Mouse (Mus musculus): ENCODE data around the gene Rfc5. TPM values are rescaled to one million over a fixed set of nuclear protein-coding genes. Genes with fewer than 3 reads are reported as not detected.
"Not testable (repeated sequence)": the region's sequence is repeated elsewhere in the genome, so short reads cannot be mapped to it uniquely, and the experiment has no call there.

Rfc5 gene
- polyA plus RNA-seq, 1 experiment: 13.6 TPM

- Histone ChIP-seq H3K36me3 (ENCODE audit: control insufficient read depth, insufficient read depth) (no peaks in the 10 kb centered on the region), H3K4me2 (ENCODE audit: low read depth) (no peak within 1 kb of the TSS), H3K4me3 (no peak within 1 kb of the TSS), H3ac (ENCODE audit: control insufficient read depth, insufficient read length) (no peak within 1 kb of the TSS), H3K27me3 (ENCODE audit: control insufficient read depth, insufficient read depth, insufficient read length) (peaks cover 68% of the 10 kb centered on the region), H3K79me2 (ENCODE audit: control insufficient read depth, insufficient read depth) (no peaks in the 10 kb centered on the region)
- TF ChIP-seq MAX (IDR thresholded peaks at IDR 0.05; ENCODE audit: low read depth): no peak
- TF ChIP-seq E2F4 (IDR thresholded peaks at IDR 0.05; ENCODE audit: insufficient read depth): no peak
- TF ChIP-seq CEBPB (IDR thresholded peaks at IDR 0.05; ENCODE audit: insufficient read depth, poor library complexity, severe bottlenecking): no peak
- TF ChIP-seq TCF12 (IDR thresholded peaks at IDR 0.05; ENCODE audit: insufficient read depth, poor library complexity, severe bottlenecking): no peak
- no peak for TF ChIP-seq MYOD1 (IDR thresholded peaks at IDR 0.05; ENCODE audit: control insufficient read depth in 1 of 3, insufficient read length in 2 of 3, low read depth in 2 of 3)
- no peak for TF ChIP-seq POLR2A (IDR thresholded peaks at IDR 0.05; ENCODE audit: insufficient read length, low read depth)
- no peak for TF ChIP-seq TCF3 (IDR thresholded peaks at IDR 0.05; ENCODE audit: insufficient read length, low read depth)
- no peak for TF ChIP-seq REST (IDR thresholded peaks at IDR 0.05; ENCODE audit: insufficient read depth, insufficient read length)
- no peak for TF ChIP-seq USF1 (IDR thresholded peaks at IDR 0.05; ENCODE audit: low read depth)
- no peak for TF ChIP-seq SRF (IDR thresholded peaks at IDR 0.05; ENCODE audit: control insufficient read depth, insufficient read length, low read depth)
- TF ChIP-seq POLR2AphosphoS2 (IDR thresholded peaks at IDR 0.05; ENCODE audit: insufficient read length, low read depth): no peak
These were observed 25.0 kb upstream of the Rfc5 start, which contains the start of gene Ksr2 for GRCm38 (mm10) chr5:117413507-117414501. Ksr2 (plus strand) TSS chr5:117414000.

- peaks cover 42% of the 10 kb centered on the region for H3K27me3 ChIP-seq (ENCODE audit: control insufficient read depth, insufficient read depth, insufficient read length)
- H3K4me3 ChIP-seq: no peak overlapping the region
- no peaks in the 10 kb centered on the region for H3K79me2 ChIP-seq (ENCODE audit: control insufficient read depth, insufficient read depth)
- no peaks in the 10 kb centered on the region for H3K36me3 ChIP-seq (ENCODE audit: control insufficient read depth, insufficient read depth)
- no peak overlapping the region for H3ac ChIP-seq (ENCODE audit: control insufficient read depth, insufficient read length)
- no peak overlapping the region for H3K4me2 ChIP-seq (ENCODE audit: low read depth)
- TF ChIP-seq POLR2AphosphoS2 (IDR thresholded peaks at IDR 0.05; ENCODE audit: insufficient read length, low read depth): no peak
- TF ChIP-seq MYOD1 (IDR thresholded peaks at IDR 0.05; ENCODE audit: control insufficient read depth in 1 of 3, insufficient read length in 2 of 3, low read depth in 2 of 3): no peak
- no peak for TF ChIP-seq E2F4 (IDR thresholded peaks at IDR 0.05; ENCODE audit: insufficient read depth)
- no peak for TF ChIP-seq USF1 (IDR thresholded peaks at IDR 0.05; ENCODE audit: low read depth)
- no peak for TF ChIP-seq MAX (IDR thresholded peaks at IDR 0.05; ENCODE audit: low read depth)
- TF ChIP-seq SRF (IDR thresholded peaks at IDR 0.05; ENCODE audit: control insufficient read depth, insufficient read length, low read depth): no peak
- TF ChIP-seq CEBPB (IDR thresholded peaks at IDR 0.05; ENCODE audit: insufficient read depth, poor library complexity, severe bottlenecking): no peak
- TF ChIP-seq MYOG (IDR thresholded peaks at IDR 0.05; ENCODE audit: control insufficient read depth in 1 of 3, insufficient read depth in 1 of 3, insufficient read length in 2 of 3, low read depth in 2 of 3): no peak
- no peak for TF ChIP-seq REST (IDR thresholded peaks at IDR 0.05; ENCODE audit: insufficient read depth, insufficient read length)
- no peak for TF ChIP-seq POLR2A (IDR thresholded peaks at IDR 0.05; ENCODE audit: insufficient read length, low read depth)
- no peak for TF ChIP-seq TCF3 (IDR thresholded peaks at IDR 0.05; ENCODE audit: insufficient read length, low read depth)
- TF ChIP-seq TCF12 (IDR thresholded peaks at IDR 0.05; ENCODE audit: insufficient read depth, poor library complexity, severe bottlenecking): no peak
These were observed 20.5 kb upstream of the Rfc5 start for GRCm38 (mm10) chr5:117409369-117409768.

- H3ac ChIP-seq (ENCODE audit: control insufficient read depth, insufficient read length): no peak overlapping the region
- no peaks in the 10 kb centered on the region for H3K36me3 ChIP-seq (ENCODE audit: control insufficient read depth, insufficient read depth)
- H3K27me3 ChIP-seq (ENCODE audit: control insufficient read depth, insufficient read depth, insufficient read length): peaks cover 30% of the 10 kb centered on the region
- no peaks in the 10 kb centered on the region for H3K79me2 ChIP-seq (ENCODE audit: control insufficient read depth, insufficient read depth)
- no peak overlapping the region for H3K4me2 ChIP-seq (ENCODE audit: low read depth)
- no peak for TF ChIP-seq E2F4 (IDR thresholded peaks at IDR 0.05; ENCODE audit: insufficient read depth)
- no peak for TF ChIP-seq POLR2AphosphoS2 (IDR thresholded peaks at IDR 0.05; ENCODE audit: insufficient read length, low read depth)
- no peak for TF ChIP-seq POLR2A (IDR thresholded peaks at IDR 0.05; ENCODE audit: insufficient read length, low read depth)
- no peak for TF ChIP-seq SRF (IDR thresholded peaks at IDR 0.05; ENCODE audit: control insufficient read depth, insufficient read length, low read depth)
- no peak for TF ChIP-seq MYOD1 (IDR thresholded peaks at IDR 0.05; ENCODE audit: control insufficient read depth in 1 of 3, insufficient read length in 2 of 3, low read depth in 2 of 3)
- no peak for TF ChIP-seq CEBPB (IDR thresholded peaks at IDR 0.05; ENCODE audit: insufficient read depth, poor library complexity, severe bottlenecking)
- no peak for TF ChIP-seq REST (IDR thresholded peaks at IDR 0.05; ENCODE audit: insufficient read depth, insufficient read length)
- no peak for TF ChIP-seq TCF12 (IDR thresholded peaks at IDR 0.05; ENCODE audit: insufficient read depth, poor library complexity, severe bottlenecking)
- no peak for TF ChIP-seq MYOG (IDR thresholded peaks at IDR 0.05; ENCODE audit: control insufficient read depth in 1 of 3, insufficient read depth in 1 of 3, insufficient read length in 2 of 3, low read depth in 2 of 3)
- TF ChIP-seq USF1 (IDR thresholded peaks at IDR 0.05; ENCODE audit: low read depth): no peak
- TF ChIP-seq TCF3 (IDR thresholded peaks at IDR 0.05; ENCODE audit: insufficient read length, low read depth): no peak
- TF ChIP-seq MAX (IDR thresholded peaks at IDR 0.05; ENCODE audit: low read depth): no peak
- no peak overlapping the region for H3K4me3 ChIP-seq
These were observed 19.4 kb upstream of the Rfc5 start for GRCm38 (mm10) chr5:117408216-117408615.

GRCm38 (mm10) chr5:117404671-117405070 lies 15.8 kb upstream of the Rfc5 start:
- not testable (repeated sequence) for H3K4me2 ChIP-seq (ENCODE audit: low read depth); H3K4me3 ChIP-seq; H3ac ChIP-seq (ENCODE audit: control insufficient read depth, insufficient read length); H3K36me3 ChIP-seq (ENCODE audit: control insufficient read depth, insufficient read depth); H3K79me2 ChIP-seq (ENCODE audit: control insufficient read depth, insufficient read depth)
- H3K27me3 ChIP-seq (ENCODE audit: control insufficient read depth, insufficient read depth, insufficient read length): peaks cover 13% of the 10 kb centered on the region
